Mouse (Mus musculus) MN1 (cell line): ENCODE results near the gene Asprv1.

Experiments used
- DNase-seq: peaks from one replicate; pipeline ENCODE4 v3.0.0-alpha.2; 2016; ENCODE audit warnings: low spot score

The Asprv1 gene

DNA sequence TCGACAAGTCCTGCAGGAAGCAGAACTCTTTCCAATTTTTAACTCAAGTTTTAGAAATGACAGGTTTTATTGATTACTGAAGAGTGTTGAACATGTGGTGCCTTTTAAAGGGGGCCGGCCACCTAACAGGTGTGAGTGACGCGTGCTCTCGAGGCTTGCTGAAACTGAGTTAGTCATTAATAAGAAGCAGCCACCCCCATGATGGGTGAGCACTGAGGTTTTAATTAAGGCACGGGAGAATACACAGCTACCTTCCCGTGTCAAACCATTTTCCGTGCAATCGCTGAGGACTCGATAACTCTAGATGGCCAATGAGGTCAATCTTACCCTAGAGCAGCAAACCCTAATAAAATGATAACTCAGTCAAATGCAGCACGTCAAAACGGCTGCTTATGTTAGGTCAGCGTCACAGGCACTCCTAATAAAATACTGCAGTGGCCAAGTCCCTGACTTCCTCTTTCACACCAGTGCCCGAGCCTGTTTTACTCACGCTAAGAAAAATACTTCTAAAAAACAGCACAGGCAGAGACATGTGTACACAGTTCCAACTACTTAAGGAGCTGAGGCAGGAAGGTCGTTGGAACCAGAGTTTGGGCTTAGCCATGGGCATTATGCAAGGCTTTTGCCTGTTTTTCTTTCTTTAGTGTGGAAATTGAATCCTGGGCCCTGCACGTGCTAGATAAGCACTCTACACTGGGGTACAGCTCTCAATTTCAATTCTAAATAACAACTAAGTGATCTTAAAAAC lies 37.8 kb downstream of the Asprv1 start:
- DNase-seq = no peak

DNA sequence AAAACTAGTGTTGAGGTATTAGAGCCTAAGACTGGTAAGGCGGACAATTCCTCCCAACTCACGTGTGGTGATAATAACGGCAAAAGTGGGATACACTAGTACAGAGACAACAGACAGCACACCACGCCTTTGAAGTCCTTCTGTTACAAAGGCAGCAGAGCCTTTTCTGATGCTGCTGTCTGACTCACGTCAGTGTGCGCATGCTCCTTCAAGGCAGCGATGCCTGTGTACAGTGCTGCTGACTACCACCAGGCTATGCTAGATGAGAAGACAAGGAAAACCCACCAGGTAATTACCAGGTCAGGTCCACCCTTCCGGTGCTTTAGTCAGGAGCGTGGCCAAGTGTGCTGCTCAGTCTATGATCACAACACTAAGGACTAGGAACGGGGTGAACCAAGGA lies 39.1 kb downstream of the Asprv1 start:
- no peak for DNase-seq

DNA sequence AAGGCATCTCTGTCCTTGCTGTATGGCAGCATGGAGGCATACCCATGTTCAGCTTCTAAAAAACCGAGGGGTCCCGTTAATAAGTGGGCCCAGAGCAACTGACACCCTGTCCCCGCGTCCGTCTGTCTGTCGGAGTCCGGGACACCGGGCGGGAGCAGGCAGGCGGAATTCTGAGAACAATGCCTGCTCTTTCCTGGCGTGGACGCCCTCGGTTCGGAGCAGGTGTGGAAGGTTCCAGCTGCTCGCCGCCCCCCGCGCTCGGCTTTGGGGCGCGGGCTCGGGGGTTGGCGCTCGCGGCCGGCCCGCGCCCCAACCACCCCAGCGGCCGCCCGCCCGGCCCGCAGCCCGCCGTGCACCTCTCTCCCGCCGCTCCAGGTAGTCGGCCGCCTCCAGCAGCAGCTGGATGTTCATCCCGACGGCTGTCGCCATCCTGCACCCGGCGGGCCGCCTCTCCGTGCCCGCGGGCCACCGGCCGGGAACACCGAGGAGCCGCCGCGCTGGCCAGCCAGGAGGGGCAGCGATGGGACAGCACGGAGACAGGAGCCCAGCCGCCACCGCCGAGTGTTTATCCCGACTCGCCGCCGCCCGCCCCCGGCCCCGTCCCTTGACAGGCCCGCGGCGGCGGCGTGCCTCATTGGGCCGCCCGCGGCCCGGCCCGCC lies 40.7 kb downstream of the Asprv1 start, which contains the start of gene Mxd1:
TSS of gene Mxd1 (minus strand) at position 582 of the 660 bp plus-strand sequence.
- peak; percentile 18 for DNase-seq

DNA sequence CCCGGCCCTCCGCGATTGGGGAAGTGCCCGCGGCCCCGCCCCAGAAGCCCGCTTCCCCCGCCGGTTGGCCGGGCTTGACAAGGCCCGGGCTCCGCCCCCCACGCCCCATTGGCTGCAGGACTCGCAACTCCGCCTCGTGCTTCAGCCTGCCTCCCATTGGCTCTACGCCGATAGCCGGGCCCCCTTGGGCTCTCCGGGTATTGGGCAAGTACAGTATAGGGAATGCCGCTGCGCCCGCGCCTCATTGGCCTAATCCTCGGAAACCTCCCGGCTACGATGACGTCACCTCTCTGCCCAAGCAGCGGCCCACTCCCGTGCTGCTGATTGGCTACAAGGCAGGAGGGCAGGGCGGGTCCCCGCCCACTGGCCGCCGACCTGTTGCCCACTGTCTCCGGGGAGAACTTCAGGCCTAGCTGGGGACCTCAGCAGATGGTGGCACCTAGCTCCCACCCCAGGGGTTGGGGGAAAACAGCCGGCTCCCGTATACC lies 41.3 kb downstream of the Asprv1 start:
- peak; percentile 100 for DNase-seq

DNA sequence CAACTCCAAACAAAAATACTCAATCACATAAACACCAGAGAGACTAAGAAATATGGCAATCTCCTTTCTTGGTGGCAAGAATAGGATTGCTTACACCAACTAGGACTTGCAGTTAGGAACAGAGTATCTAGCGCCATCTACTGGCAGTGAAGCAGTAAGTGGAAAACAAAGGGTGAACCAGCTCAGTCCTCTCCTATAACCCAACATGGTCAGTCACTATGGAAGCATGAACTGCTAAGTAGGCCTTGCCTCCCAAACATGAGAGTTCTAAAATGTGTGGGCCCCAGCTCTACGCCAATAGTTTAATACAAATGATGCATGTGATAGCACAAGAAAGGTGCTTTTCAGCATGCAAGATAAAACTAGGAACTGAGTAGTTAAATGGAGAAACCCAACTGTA lies 42.9 kb downstream of the Asprv1 start:
- DNase-seq = peak; percentile 84

DNA sequence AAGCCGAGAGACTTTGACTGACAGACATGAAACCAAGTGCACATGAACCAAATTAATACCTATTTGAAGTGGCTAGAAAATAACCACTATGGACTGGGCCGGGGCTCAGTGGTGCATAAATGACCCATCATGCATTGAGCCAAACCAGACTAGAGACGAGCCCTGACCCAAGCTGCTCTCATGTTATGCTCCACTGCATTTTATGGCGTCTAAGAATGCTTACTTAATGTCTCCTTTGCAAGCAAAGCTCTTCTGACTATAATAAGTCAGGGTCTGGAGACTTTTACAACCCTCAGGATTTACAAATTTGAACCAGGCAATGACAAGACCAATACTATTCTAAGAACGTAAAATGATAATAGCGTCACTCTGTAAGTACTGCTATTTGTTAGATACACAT lies 50.4 kb downstream of the Asprv1 start:
- no peak for DNase-seq
